Mouse (Mus musculus) cerebellum, adult 18-20 months (tissue): ENCODE measurements at regions not wholly inside any gene's neighbourhood (a gene's known extent, or its start where the extent isn't known, plus 50 kb on each side); places are given as distances from the start of the nearest gene placed in this dataset.
A peak's percentile ranks its signal among the peaks of the same experiment; 100 is the strongest.

ENCODE experiments used
- DNase-seq, 2 experiments: peaks; one replicate each; pipeline ENCODE4 v3.0.0; 2021

DNA sequence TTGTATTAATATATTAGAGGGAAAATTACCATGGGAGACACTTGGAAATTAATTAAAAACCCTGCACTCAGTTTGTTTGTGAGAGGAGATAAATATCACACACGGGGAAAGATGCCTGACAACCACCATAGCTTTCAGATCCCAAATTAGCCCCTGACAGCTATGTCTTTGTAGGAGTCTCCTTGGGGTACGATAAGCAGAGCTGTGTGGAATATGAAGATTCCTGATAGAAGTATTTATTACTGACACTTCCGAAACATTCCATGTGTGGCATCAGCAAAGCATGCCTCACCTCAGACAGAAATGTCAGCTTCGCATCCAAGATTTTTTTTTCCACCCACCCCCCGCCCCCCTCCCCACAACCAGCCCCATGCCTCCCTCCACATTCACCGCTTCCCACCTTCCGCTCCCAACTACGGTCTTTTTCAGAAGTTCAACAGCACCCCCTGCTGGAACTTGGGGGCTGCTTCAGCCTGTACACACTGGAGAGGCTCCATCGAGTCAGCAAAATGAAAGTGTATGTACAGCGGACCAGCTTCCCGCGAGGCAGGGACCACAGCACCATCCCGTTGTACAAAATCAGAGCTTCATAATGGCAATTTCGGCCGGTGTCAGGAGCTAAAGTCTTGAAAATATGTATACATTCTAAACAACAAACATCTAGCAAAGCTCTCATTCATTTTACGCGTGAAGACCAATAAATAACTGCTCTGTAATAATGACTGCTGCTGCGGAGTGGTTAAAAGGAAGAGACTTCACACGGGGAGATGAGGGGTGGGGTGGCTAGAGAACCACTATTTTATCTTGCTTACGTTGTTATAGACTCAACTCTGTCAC is 66.7 kb downstream of the Rwdd3 start:
- peak; percentile 79 to 83 for DNase-seq

- DNase-seq, result no peak
Observed at GRCm38 (mm10) chr3:121102871-121103270, 68.6 kb downstream of the Rwdd3 start.

GRCm38 (mm10) chr3:121102120-121102519 is 69.4 kb downstream of the Rwdd3 start:
- DNase-seq, result no peak

DNA sequence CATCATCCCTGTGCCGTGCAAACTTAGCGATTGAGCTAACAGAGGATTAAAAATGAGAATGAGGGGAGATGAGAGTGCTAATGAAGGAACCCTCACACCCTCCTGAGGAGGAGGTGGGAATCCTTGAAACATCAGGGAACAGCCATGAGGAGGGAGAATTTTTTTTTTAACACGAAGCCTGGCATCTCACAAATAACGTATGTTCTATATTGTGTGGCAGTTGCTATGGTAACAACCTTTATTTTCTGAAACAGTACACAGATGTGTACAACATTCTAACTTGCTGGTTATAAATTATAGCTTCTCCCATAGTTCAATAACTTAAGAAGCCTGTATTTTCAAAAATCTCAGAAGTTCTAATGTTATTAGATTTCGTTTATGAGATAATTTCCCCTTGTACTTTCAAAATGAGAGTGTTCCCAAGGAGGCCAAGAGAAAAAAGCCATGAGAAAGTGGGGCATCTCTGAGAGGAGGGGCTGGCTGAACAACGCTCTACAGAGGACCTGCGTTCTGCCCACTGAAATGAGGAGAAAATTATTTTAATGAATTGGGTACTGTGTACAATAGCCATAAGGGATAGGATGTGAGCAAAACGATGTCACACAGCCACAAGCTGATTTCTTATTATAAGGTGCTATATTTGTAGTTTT is 71.2 kb downstream of the Rwdd3 start:
- no peak for DNase-seq

DNA sequence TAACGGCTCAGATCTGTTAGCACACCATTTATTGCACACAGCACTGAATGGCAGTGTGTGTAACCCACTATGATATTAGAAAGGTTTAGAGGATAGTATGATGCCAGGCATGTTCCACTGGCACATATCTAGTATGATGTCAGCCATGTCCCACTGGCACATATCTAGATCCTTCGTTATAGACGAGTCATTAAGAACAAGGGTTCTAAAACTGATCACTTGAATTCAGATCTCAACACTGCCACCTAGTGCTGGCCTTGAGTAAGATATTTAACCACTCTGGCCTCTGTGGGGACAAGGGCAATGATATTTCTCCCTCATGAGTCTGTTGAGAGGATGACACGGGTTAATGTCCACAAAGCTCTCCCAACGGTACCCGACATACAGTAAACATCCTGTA is 78.0 kb downstream of the Rwdd3 start:
- peak; percentile 80 to 83 for DNase-seq

- no peak for DNase-seq
Observed at GRCm38 (mm10) chr3:121088724-121089123, 82.8 kb downstream of the Rwdd3 start.

GRCm38 (mm10) chr3:121068676-121069075 is 102.8 kb downstream of the Rwdd3 start:
- DNase-seq, result no peak

GRCm38 (mm10) chr3:121035904-121036549 is 135.5 kb downstream of the Rwdd3 start:
- no peak for DNase-seq

GRCm38 (mm10) chr3:121025546-121026157 is 145.8 kb downstream of the Rwdd3 start:
- DNase-seq, result no peak

GRCm38 (mm10) chr3:121024810-121025209 is 146.7 kb downstream of the Rwdd3 start:
- no peak for DNase-seq

GRCm38 (mm10) chr3:121021126-121021848 is 150.2 kb downstream of the Rwdd3 start:
- DNase-seq, result no peak

DNA sequence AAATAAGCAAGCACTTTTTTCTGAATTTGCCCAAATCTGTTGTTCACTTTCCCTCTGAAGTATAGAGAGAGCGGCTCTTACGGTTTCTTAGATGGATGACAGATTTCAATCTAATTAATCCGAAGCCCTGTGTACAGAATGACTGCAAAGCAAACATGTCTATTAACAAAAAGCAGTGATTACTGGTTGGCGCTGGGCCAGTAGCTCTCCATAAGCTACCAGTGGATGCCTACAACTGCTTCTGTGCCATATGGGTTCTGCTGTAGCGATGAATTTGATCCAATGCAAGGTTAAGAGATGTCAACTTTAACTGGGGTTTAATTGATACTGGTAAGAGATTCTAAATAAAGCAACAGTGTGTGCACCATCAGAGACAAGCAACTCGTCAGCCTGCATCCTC is 162.3 kb downstream of the Rwdd3 start:
- DNase-seq, result no peak

- DNase-seq, result peak; percentile 60 to 66
Observed at GRCm38 (mm10) chr3:120983556-120984270, 187.8 kb downstream of the Rwdd3 start.

DNA sequence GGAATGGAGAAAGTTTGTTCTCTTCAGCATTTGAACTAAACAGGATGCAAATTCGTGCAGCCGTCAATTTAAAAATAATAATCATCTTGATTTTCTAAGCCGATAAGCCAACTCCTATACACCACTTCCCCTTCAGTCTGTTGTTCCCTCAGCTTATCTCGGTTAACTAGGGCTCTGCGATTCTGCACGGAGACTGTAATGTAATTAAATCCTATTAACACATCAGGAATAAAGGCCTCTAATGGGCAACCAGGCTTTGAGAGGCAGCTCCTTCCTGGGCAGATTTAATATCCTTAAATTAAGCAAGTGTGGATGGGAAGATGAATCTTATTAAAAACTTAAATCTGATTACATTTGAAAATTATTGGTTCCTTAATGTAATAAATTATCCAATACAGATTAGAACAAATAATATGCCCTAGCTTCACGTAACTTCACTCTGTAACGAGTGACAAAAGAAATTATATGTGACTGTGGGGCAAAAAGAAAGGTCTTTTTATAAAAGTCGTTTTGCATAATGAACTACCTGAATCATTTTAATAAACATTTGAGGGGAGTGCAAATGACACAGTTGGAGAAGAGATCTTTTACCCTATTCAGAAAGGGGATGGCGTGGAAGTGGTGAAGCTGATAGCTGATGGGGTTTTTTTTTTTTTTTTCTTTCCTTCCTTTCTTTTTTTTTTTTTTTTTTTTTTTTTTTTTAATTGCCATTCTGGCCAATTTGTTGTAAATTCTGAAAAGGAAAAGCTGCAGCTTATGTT is 188.5 kb downstream of the Rwdd3 start:
- DNase-seq, result no peak

- no peak for DNase-seq
Observed at GRCm38 (mm10) chr3:120982218-120982617, 189.3 kb downstream of the Rwdd3 start.

DNA sequence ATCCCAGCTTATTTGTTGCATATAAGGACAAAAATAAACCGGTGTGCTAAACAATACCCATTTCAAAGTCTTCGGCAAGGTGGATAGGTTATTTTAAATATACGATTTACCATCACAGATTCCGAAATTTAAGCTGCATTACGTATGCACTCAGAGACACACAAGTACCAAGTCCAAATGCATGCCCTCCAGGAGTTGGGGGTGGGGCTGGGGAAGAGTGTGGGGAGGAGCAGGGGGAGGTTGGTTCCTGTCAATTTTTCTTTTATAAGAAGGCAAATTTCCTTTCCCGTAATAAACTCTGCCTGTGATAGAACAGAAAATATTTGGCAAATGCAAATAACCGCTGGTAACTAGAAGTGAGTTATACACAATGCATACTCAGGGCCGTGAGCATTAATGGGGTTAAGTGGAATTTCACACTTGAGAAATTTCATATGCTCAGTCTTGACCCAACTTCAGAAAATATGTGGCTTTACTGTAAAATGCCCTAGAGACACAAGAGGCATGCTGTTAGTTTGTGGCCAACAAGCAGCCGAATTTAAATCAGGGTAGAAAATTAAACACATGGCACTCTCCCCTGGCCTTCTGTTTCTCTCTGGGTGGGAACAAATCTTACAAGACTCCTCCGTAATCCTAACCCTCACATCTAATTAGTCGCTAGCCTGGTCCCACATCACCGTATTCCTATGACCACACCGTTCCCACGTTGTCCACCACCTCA is 200.6 kb downstream of the Rwdd3 start:
- peak; percentile 26 to 36 for DNase-seq

GRCm38 (mm10) chr3:120946906-120947305 is 224.6 kb downstream of the Rwdd3 start:
- peak; percentile 77 to 86 for DNase-seq

GRCm38 (mm10) chr3:120934401-120934800 is 237.1 kb downstream of the Rwdd3 start:
- peak; percentile 74 to 81 for DNase-seq

GRCm38 (mm10) chr3:120920351-120920750 is 251.1 kb downstream of the Rwdd3 start:
- no peak for DNase-seq

GRCm38 (mm10) chr3:120898931-120899330 is 272.6 kb downstream of the Rwdd3 start:
- DNase-seq, result peak in 1 of 2 experiments; percentile 7
